Mouse (Mus musculus) embryonic fibroblast, embryonic 13.5 days (primary cell): ENCODE measurements around the gene Crebl2. TPM values are rescaled to one million over a fixed set of nuclear protein-coding genes. Genes with fewer than 3 reads are reported as not detected.

ENCODE experiments used
- H3K27ac ChIP-seq: 2 replicates; pipeline ENCODE4 v1.5.1; 2012; ENCODE audit warnings: low read length, control low read depth, inconsistent platforms; ENCODE audit not compliant: insufficient read depth
- H3K4me1 ChIP-seq: 2 replicates; pipeline ENCODE4 v1.6.1; 2011; ENCODE audit warnings: low read length; ENCODE audit not compliant: control insufficient read depth, insufficient read depth
- H3K4me3 ChIP-seq: 2 replicates; pipeline ENCODE4 v1.5.1; 2011; ENCODE audit warnings: mild to moderate bottlenecking, control low read depth, low read length; ENCODE audit not compliant: insufficient read depth
- CTCF ChIP-seq: IDR thresholded peaks from 2 replicates; pipeline ENCODE4 v1.5.1; 2011; ENCODE audit warnings: mild to moderate bottlenecking, control low read depth, low read length, moderate library complexity, borderline replicate concordance; ENCODE audit not compliant: insufficient read depth
- POLR2A ChIP-seq: IDR thresholded peaks from 2 replicates; pipeline ENCODE4 v1.6.1; 2011; ENCODE audit warnings: low read depth, mild to moderate bottlenecking, control low read depth, low read length, moderate library complexity
- polyA plus RNA-seq: library from polyadenylated mRNA; stranded (reverse); fragments of >200 nt; gene quantifications from 2 replicates; pipeline ENCODE4 v1.2.4, GENCODE M21; 2011; ENCODE audit warnings: low read depth; ENCODE audit not compliant: missing spikeins, insufficient read length

Crebl2 gene
- polyA plus RNA-seq, 1 experiment, result 4.9 TPM

- Histone ChIP-seq H3K4me3 (no peak overlapping the region), H3K4me1 (0 out of 2 replicates have a peak, but pooled peaks cover 2% of the 10 kb centered on the region), H3K27ac (no peak overlapping the region)
- no peak for TF ChIP-seq POLR2A
- no peak for TF ChIP-seq CTCF
Measured at GRCm38 (mm10) chr6:134866113-134866512, 36.2 kb downstream of the Crebl2 start.

GRCm38 (mm10) chr6:134867325-134867724 is 37.4 kb downstream of the Crebl2 start:
- no peak for TF ChIP-seq POLR2A
- Histone ChIP-seq H3K4me1 (0 out of 2 replicates have a peak, but pooled peaks cover 2% of the 10 kb centered on the region), H3K27ac (no peak overlapping the region), H3K4me3 (no peak overlapping the region)

GRCm38 (mm10) chr6:134870209-134870742 is 40.3 kb downstream of the Crebl2 start:
- Histone ChIP-seq H3K27ac (no peak overlapping the region), H3K4me3 (no peak overlapping the region), H3K4me1 (0 out of 2 replicates have a peak, but pooled peaks cover 2% of the 10 kb centered on the region)
- TF ChIP-seq CTCF, result no peak
- TF ChIP-seq POLR2A, result no peak

- Histone ChIP-seq H3K27ac (no peak overlapping the region), H3K4me1 (0 out of 2 replicates have a peak, but pooled peaks cover under 1% of the 10 kb centered on the region), H3K4me3 (no peak overlapping the region)
- TF ChIP-seq POLR2A (no peak), CTCF (no peak)
Measured at GRCm38 (mm10) chr6:134870887-134871286, 40.9 kb downstream of the Crebl2 start.

GRCm38 (mm10) chr6:134872236-134872635 is 42.3 kb downstream of the Crebl2 start:
- Histone ChIP-seq H3K4me3 (no peak overlapping the region), H3K4me1 (no peaks in the 10 kb centered on the region), H3K27ac (no peak overlapping the region)
- TF ChIP-seq POLR2A (no peak), CTCF (no peak)

- no peak overlapping the region for H3K4me3 ChIP-seq
- no peak for TF ChIP-seq CTCF
- no peak for TF ChIP-seq POLR2A
Measured at GRCm38 (mm10) chr6:134873018-134873417, 43.1 kb downstream of the Crebl2 start.

GRCm38 (mm10) chr6:134876795-134877194 is 46.8 kb downstream of the Crebl2 start:
- no peaks in the 10 kb centered on the region for H3K4me1 ChIP-seq
- no peak overlapping the region for H3K27ac ChIP-seq
- TF ChIP-seq POLR2A (no peak), CTCF (no peak)
- H3K4me3 ChIP-seq, result no peak overlapping the region

More at GRCm38 (mm10) chr6:134873018-134873417, 43.1 kb downstream of the Crebl2 start:
- H3K4me1 ChIP-seq, result no peaks in the 10 kb centered on the region
- no peak overlapping the region for H3K27ac ChIP-seq

- no peak overlapping the region for H3K27ac ChIP-seq
- TF ChIP-seq CTCF, result no peak
- TF ChIP-seq POLR2A, result no peak
- no peaks in the 10 kb centered on the region for H3K4me1 ChIP-seq
- H3K4me3 ChIP-seq, result no peak overlapping the region
Measured at GRCm38 (mm10) chr6:134877276-134877675, 47.3 kb downstream of the Crebl2 start.

GRCm38 (mm10) chr6:134877892-134878291 is 47.9 kb downstream of the Crebl2 start:
- Histone ChIP-seq H3K27ac (no peak overlapping the region), H3K4me3 (no peak overlapping the region), H3K4me1 (no peaks in the 10 kb centered on the region)
- TF ChIP-seq CTCF (no peak), POLR2A (no peak)

GRCm38 (mm10) chr6:134879556-134879955 is 49.6 kb downstream of the Crebl2 start:
- Histone ChIP-seq H3K4me1 (no peaks in the 10 kb centered on the region), H3K27ac (no peak overlapping the region), H3K4me3 (no peak overlapping the region)
- no peak for TF ChIP-seq POLR2A
- TF ChIP-seq CTCF, result no peak
